Mouse (Mus musculus) MEL (cell line): ENCODE data around the gene Galnt17. TPM values are rescaled to one million over a fixed set of nuclear protein-coding genes. Genes with fewer than 3 reads are reported as not detected.

Experiments
- DNase-seq: peaks from one replicate; pipeline ENCODE4 v3.0.0; 2011; ENCODE audit warnings: low read depth, low spot score
- H3K27ac ChIP-seq: 2 replicates; pipeline ENCODE4 v1.5.1; 2012; ENCODE audit warnings: low read depth, mild to moderate bottlenecking, control low read depth, low read length, moderate library complexity; ENCODE audit not compliant: control insufficient read depth
- H3K27me3 ChIP-seq, 2 experiments: fragments of 150-350 bp in 1 of 2; sonication (generic) in 1 of 2; 2 replicates each; pipeline ENCODE4 v1.6.1; 2012; ENCODE audit warnings: low read length in 2 of 2, mild to moderate bottlenecking in 2 of 2, improper control_type of control experiment in 1 of 2, moderate library complexity in 1 of 2; ENCODE audit not compliant: insufficient read depth in 2 of 2, control insufficient read depth in 1 of 2
- H3K36me3 ChIP-seq, 2 experiments: 2 replicates each; pipeline ENCODE4 v1.6.1; 2012 to 2014; ENCODE audit warnings: low read length in 2 of 2, improper control_type of control experiment in 1 of 2, inconsistent platforms in 1 of 2, mild to moderate bottlenecking in 1 of 2; ENCODE audit not compliant: insufficient read depth in 2 of 2, control insufficient read depth in 1 of 2
- H3K4me1 ChIP-seq, 2 experiments: fragments of 150-350 bp in 1 of 2; sonication (generic) in 1 of 2; 2 replicates each; pipeline ENCODE4 v1.6.1; 2012; ENCODE audit warnings: low read length in 2 of 2, improper control_type of control experiment in 1 of 2, mild to moderate bottlenecking in 1 of 2; ENCODE audit not compliant: insufficient read depth in 2 of 2, control insufficient read depth in 1 of 2
- H3K4me3 ChIP-seq, 2 experiments: fragments of 150-350 bp in 1 of 2; sonication (generic) in 1 of 2; 2 replicates each; pipeline ENCODE4 v1.5.1; 2012; ENCODE audit warnings: low read depth in 2 of 2, low read length in 2 of 2, mild to moderate bottlenecking in 2 of 2, moderate library complexity in 2 of 2, control low read depth in 1 of 2, improper control_type of control experiment in 1 of 2; ENCODE audit not compliant: control insufficient read depth in 1 of 2, insufficient read depth in 1 of 2
- H3K79me2 ChIP-seq: 2 replicates; pipeline ENCODE4 v1.6.1; 2012; ENCODE audit warnings: mild to moderate bottlenecking, low read length, moderate library complexity; ENCODE audit not compliant: control insufficient read depth, poor library complexity, insufficient read depth
- H3K9ac ChIP-seq: 2 replicates; pipeline ENCODE4 v1.6.1; 2012; ENCODE audit warnings: low read depth, mild to moderate bottlenecking, control low read depth, low read length, moderate library complexity; ENCODE audit not compliant: control insufficient read depth, poor library complexity, severe bottlenecking
- H3K9me3 ChIP-seq: fragments of 150-350 bp; sonication (generic); replicated peaks from 2 replicates; pipeline ENCODE4 v1.6.1; 2012; ENCODE audit warnings: mild to moderate bottlenecking, low read length, improper control_type of control experiment, moderate library complexity; ENCODE audit not compliant: insufficient read depth
- BHLHE40 ChIP-seq: IDR thresholded peaks from 2 replicates; pipeline ENCODE4 v1.6.1; 2012; ENCODE audit warnings: low read depth, mild to moderate bottlenecking, inconsistent platforms, low read length, improper control_type of control experiment, borderline replicate concordance
- ELF1 ChIP-seq: IDR thresholded peaks from 2 replicates; pipeline ENCODE4 v1.6.1; 2014; ENCODE audit warnings: low read depth, mild to moderate bottlenecking, inconsistent platforms, low read length, improper control_type of control experiment, moderate library complexity
- EP300 ChIP-seq, 2 experiments: IDR thresholded peaks; 2 replicates each; pipeline ENCODE4 v1.6.1; 2011; ENCODE audit warnings: improper control_type of control experiment in 2 of 2, low read length in 2 of 2, low read depth in 1 of 2, mild to moderate bottlenecking in 1 of 2
- ETS1 ChIP-seq: IDR thresholded peaks from 2 replicates; pipeline ENCODE4 v1.6.1; 2012; ENCODE audit warnings: low read depth, mild to moderate bottlenecking, inconsistent platforms, low read length, improper control_type of control experiment, moderate library complexity
- HCFC1 ChIP-seq: IDR thresholded peaks from 2 replicates; pipeline ENCODE4 v1.6.1; 2012; ENCODE audit warnings: low read depth, mild to moderate bottlenecking, inconsistent platforms, low read length, improper control_type of control experiment, moderate library complexity
- KAT2A ChIP-seq: conservative IDR thresholded peaks from 2 replicates; pipeline ENCODE4 v1.6.1; 2012; ENCODE audit warnings: low read depth, low read length, improper control_type of control experiment, inconsistent platforms
- MAX ChIP-seq: IDR thresholded peaks from 2 replicates; pipeline ENCODE4 v1.6.1; 2011; ENCODE audit warnings: low read length, improper control_type of control experiment
- MAZ ChIP-seq: IDR thresholded peaks from 2 replicates; pipeline ENCODE4 v1.6.1; 2012; ENCODE audit warnings: low read depth, mild to moderate bottlenecking, inconsistent platforms, low read length, improper control_type of control experiment
- MEF2A ChIP-seq: IDR thresholded peaks from 2 replicates; pipeline ENCODE4 v1.6.1; 2014; ENCODE audit warnings: low read depth, mild to moderate bottlenecking, inconsistent platforms, low read length, improper control_type of control experiment; ENCODE audit not compliant: poor library complexity, insufficient replicate concordance, severe bottlenecking; ENCODE audit errors: extremely low read depth
- MXI1 ChIP-seq: IDR thresholded peaks from 2 replicates; pipeline ENCODE4 v1.6.1; 2011; ENCODE audit warnings: mild to moderate bottlenecking, low read depth, low read length, improper control_type of control experiment
- MYB ChIP-seq: IDR thresholded peaks from 2 replicates; pipeline ENCODE4 v1.6.1; 2011; ENCODE audit warnings: mild to moderate bottlenecking, low read depth, low read length, improper control_type of control experiment
- NELFE ChIP-seq: IDR thresholded peaks from 2 replicates; pipeline ENCODE4 v1.6.1; 2011; ENCODE audit warnings: low read depth, low read length, improper control_type of control experiment
- POLR2A ChIP-seq, 2 experiments: IDR thresholded peaks; 2 replicates each; pipeline ENCODE4 v1.6.1; 2011 to 2012; ENCODE audit warnings: low read length in 2 of 2, mild to moderate bottlenecking in 2 of 2, control low read depth in 1 of 2, improper control_type of control experiment in 1 of 2, low read depth in 1 of 2, moderate library complexity in 1 of 2; ENCODE audit not compliant: control insufficient read depth in 1 of 2, insufficient read depth in 1 of 2, poor library complexity in 1 of 2
- POLR2AphosphoS2 ChIP-seq: IDR thresholded peaks from 2 replicates; pipeline ENCODE4 v1.6.1; 2011; ENCODE audit warnings: low read length, improper control_type of control experiment
- POLR2AphosphoS5 ChIP-seq: IDR thresholded peaks from 2 replicates; pipeline ENCODE4 v1.6.1; 2012; ENCODE audit warnings: low read depth, borderline replicate concordance, mild to moderate bottlenecking, inconsistent platforms, low read length, moderate library complexity, mixed read lengths
- RAD21 ChIP-seq: IDR thresholded peaks from 2 replicates; pipeline ENCODE4 v1.6.1; 2011; ENCODE audit warnings: mild to moderate bottlenecking, low read depth, low read length, improper control_type of control experiment
- SIN3A ChIP-seq: IDR thresholded peaks from 2 replicates; pipeline ENCODE4 v1.6.1; 2012; ENCODE audit warnings: low read length, improper control_type of control experiment, inconsistent platforms
- TAL1 ChIP-seq: IDR thresholded peaks from 2 replicates; pipeline ENCODE4 v1.6.1; 2012; ENCODE audit warnings: mild to moderate bottlenecking, inconsistent platforms, low read length, moderate library complexity, mixed read lengths
- TBP ChIP-seq: IDR thresholded peaks from 2 replicates; pipeline ENCODE4 v1.8.0; 2011; ENCODE audit warnings: low read depth, low read length, improper control_type of control experiment
- TCF12 ChIP-seq: IDR thresholded peaks from 2 replicates; pipeline ENCODE4 v1.6.1; 2014; ENCODE audit warnings: low read depth, mild to moderate bottlenecking, inconsistent platforms, low read length, improper control_type of control experiment, moderate library complexity
- UBTF ChIP-seq: IDR thresholded peaks from 2 replicates; pipeline ENCODE4 v1.6.1; 2012; ENCODE audit warnings: low read depth, mild to moderate bottlenecking, inconsistent platforms, low read length, improper control_type of control experiment, moderate library complexity, borderline replicate concordance; ENCODE audit not compliant: insufficient read depth
- USF1 ChIP-seq: IDR thresholded peaks from 2 replicates; pipeline ENCODE4 v1.6.1; 2014; ENCODE audit warnings: low read depth, mild to moderate bottlenecking, inconsistent platforms, low read length, improper control_type of control experiment, moderate library complexity
- ZC3H11A ChIP-seq: IDR thresholded peaks from 2 replicates; pipeline ENCODE4 v1.6.1; 2012; ENCODE audit warnings: low read depth, mild to moderate bottlenecking, inconsistent platforms, low read length, improper control_type of control experiment
- polyA plus RNA-seq, 2 experiments: library from polyadenylated mRNA; stranded (reverse) in 1 of 2; unstranded in 1 of 2; fragments of >175 nt in 1 of 2; fragments of >200 nt in 1 of 2; gene quantifications; 2 replicates each; pipeline versions ENCODE4 v1.2.1 to v1.2.4; 2012; ENCODE audit warnings: low replicate concordance in 2 of 2, low read depth in 1 of 2; ENCODE audit not compliant: insufficient read length in 2 of 2, insufficient read depth in 1 of 2, missing spikeins in 1 of 2
- total RNA-seq: library from RNA; depleted of rRNA; stranded (reverse); fragments of 300-350 nt; gene quantifications from 2 replicates; pipeline ENCODE4 v1.2.3, GENCODE M21; 2012

Gene Galnt17
- total and polyA plus RNA-seq, 3 experiments, result not detected

DNA sequence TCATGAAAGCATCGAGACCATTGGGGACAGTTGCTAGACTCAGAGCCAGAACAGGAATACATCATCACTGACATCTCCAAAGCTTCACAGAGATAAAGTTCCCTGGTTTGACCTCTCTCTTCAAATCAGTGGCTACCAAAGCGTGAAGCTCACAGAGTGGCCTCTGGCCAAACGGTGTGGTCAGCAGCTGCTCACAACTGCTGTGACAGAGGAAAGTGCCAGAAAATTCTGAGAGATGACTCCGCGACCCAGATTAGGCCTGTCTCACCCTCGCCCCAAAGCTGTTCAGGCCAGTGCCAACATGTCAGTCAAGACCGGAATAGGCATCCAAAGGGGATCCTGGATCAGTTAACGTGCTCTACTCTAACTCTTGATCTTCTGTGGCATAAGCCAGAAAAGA, 74.5 kb downstream of the Galnt17 start:
- Histone ChIP-seq H3K4me1 (no peaks in the 10 kb centered on the region), H3K9me3 (no peaks in the 10 kb centered on the region), H3K27ac (no peak overlapping the region), H3K79me2 (no peaks in the 10 kb centered on the region), H3K27me3 (no peaks in the 10 kb centered on the region), H3K9ac (no peak overlapping the region), H3K4me3 (no peak overlapping the region), H3K36me3 (no peaks in the 10 kb centered on the region)
- TF ChIP-seq BHLHE40 (no peak), ETS1 (no peak), MEF2A (no peak), USF1 (no peak), RAD21 (no peak), UBTF (no peak), HCFC1 (no peak), POLR2A (IDR thresholded peaks at IDR 0.05; ENCODE audit: control insufficient read depth in 1 of 2, insufficient read depth in 1 of 2, low read depth in 1 of 2, low read length in 2 of 2, poor library complexity in 1 of 2) (no peak), ELF1 (no peak), TBP (no peak), POLR2AphosphoS2 (no peak), POLR2AphosphoS5 (no peak), TAL1 (no peak), TCF12 (no peak), MAX (no peak), MAZ (no peak), ZC3H11A (no peak), EP300 (IDR thresholded peaks at IDR 0.05; ENCODE audit: low read depth in 1 of 2, low read length in 2 of 2) (no peak), MYB (no peak), KAT2A (no peak)
- no peak for DNase-seq

DNA sequence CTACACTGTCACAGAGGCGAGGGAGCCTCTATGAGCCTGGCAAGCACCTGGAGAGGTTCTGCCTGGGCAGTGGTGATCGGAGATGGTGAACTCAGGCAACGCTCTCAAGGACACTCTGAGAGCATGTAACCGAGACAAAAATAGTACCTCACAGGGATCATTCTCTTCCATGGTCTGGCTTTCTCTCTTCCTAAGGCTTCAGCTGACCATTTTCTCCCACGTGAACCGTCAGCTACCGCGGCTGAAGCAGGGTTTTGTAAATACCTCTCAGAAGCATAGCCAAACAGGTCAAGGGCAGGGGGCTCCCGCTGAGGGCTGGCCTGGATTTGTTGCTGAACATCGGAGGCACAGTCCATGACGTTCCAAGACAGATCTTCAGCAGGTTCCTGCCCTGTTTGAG, 77.2 kb downstream of the Galnt17 start:
- H3K36me3 ChIP-seq, result no peaks in the 10 kb centered on the region
- no peaks in the 10 kb centered on the region for H3K9me3 ChIP-seq
- no peak for DNase-seq
- H3K4me1 ChIP-seq, result no peaks in the 10 kb centered on the region
- H3K27ac ChIP-seq, result no peak overlapping the region
- H3K4me3 ChIP-seq, result no peak overlapping the region
- no peak overlapping the region for H3K9ac ChIP-seq
- no peaks in the 10 kb centered on the region for H3K79me2 ChIP-seq
- TF ChIP-seq KAT2A, result no peak
- no peak for TF ChIP-seq MAZ
- TF ChIP-seq SIN3A, result no peak
- TF ChIP-seq MXI1, result no peak
- no peak for TF ChIP-seq MAX
- TF ChIP-seq NELFE, result no peak
- no peak for TF ChIP-seq ETS1
- TF ChIP-seq ELF1, result no peak
- no peak for TF ChIP-seq RAD21
- TF ChIP-seq, all 39 proteins: peak for 0
- no peaks in the 10 kb centered on the region for H3K27me3 ChIP-seq
